Mouse (Mus musculus): ENCODE results near the gene Srpk2.
"Not testable (repeated sequence)": the region's sequence is repeated elsewhere in the genome, so short reads cannot be mapped to it uniquely, and the experiment has no call there.

Gene Srpk2

GRCm38 (mm10) chr5:23684517-23684916 lies at the start of gene Srpk2:
Gene Srpk2, minus strand, starts transcription at chr5:23684617.
- no peaks in the 10 kb centered on the region for H3K36me3 ChIP-seq (ENCODE audit: insufficient read depth, low read length)
- H3K27me3 ChIP-seq (ENCODE audit: insufficient read depth, low read length) = 0 out of 2 replicates have a peak, but pooled peaks cover 3% of the 10 kb centered on the region
- TF ChIP-seq NANOG (IDR thresholded peaks at IDR 0.05; ENCODE audit: borderline replicate concordance, low read length) = no peak
- no peak for TF ChIP-seq POU5F1 (IDR thresholded peaks at IDR 0.05; ENCODE audit: borderline replicate concordance, low read length)
- H3K4me3 ChIP-seq (replicated peaks; ENCODE audit: low read length) = no peak within 1 kb of the TSS
- H3K4me1 ChIP-seq (replicated peaks; ENCODE audit: low read depth, low read length) = peaks cover 6% of the 10 kb centered on the region; the same call in 1 of the 2 replicates
- H3K9me3 ChIP-seq (ENCODE audit: low read length) = no peaks in the 10 kb centered on the region

DNA sequence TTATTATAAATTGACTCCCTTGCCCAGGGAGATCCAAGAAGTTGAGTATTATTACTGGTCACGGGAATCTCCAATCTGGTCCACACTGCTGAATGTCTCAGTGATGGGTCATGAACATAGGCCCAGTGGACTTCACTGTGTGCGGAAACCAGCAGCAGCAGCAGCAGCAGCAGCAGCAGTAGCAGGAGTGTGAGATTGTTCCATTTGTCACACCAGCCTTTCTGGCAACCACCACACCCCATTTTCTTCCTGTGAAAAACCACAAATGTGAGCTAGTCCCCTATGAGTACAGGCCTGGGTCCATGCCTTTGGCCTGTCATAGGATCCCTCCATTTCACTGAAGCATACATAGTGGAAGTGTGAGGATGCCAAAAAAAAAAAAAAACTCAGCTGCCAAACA lies 37.5 kb upstream of the Srpk2 start:
- peaks cover 6% of the 10 kb centered on the region for H3K4me1 ChIP-seq (replicated peaks; ENCODE audit: low read depth, low read length)
- no peaks in the 10 kb centered on the region for H3K9me3 ChIP-seq (ENCODE audit: low read length)
- no peaks in the 10 kb centered on the region for H3K36me3 ChIP-seq (ENCODE audit: insufficient read depth, low read length)
- no peaks in the 10 kb centered on the region for H3K27me3 ChIP-seq (ENCODE audit: insufficient read depth, low read length)
- H3K4me3 ChIP-seq (replicated peaks; ENCODE audit: low read length) = no peak overlapping the region
- no peak for TF ChIP-seq POU5F1 (IDR thresholded peaks at IDR 0.05; ENCODE audit: borderline replicate concordance, low read length)
- TF ChIP-seq CTCF (conservative IDR thresholded peaks at IDR 0.05; ENCODE audit: low read length) = no peak
- no peak for TF ChIP-seq NANOG (IDR thresholded peaks at IDR 0.05; ENCODE audit: borderline replicate concordance, low read length)

DNA sequence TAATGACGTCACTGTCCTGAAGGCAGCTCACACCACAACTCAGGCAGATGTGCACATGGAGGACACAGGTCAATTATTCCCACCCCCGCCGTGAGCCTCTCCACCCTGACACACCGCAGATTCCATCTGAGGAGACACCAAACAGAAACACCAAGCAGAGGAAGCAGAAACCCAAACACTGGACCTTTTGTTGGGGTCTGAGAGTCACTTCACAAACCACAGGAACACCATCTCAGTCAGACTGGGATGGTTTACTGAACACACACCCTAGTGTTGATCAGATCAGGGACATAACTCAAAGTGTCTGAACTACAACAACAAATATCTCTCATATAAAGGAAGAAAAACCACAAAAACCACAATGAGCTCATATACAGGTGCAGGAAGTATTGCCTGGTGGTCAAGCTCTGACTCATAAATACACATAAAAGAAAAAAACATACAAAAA lies 34.5 kb upstream of the Srpk2 start:
- Histone ChIP-seq H3K4me3 (replicated peaks; ENCODE audit: low read length) (no peak overlapping the region), H3K27me3 (ENCODE audit: insufficient read depth, low read length) (no peaks in the 10 kb centered on the region), H3K4me1 (replicated peaks; ENCODE audit: low read depth, low read length) (peaks cover 13% of the 10 kb centered on the region), H3K36me3 (ENCODE audit: insufficient read depth, low read length) (no peaks in the 10 kb centered on the region), H3K9me3 (ENCODE audit: low read length) (no peaks in the 10 kb centered on the region)
- TF ChIP-seq CTCF (conservative IDR thresholded peaks at IDR 0.05; ENCODE audit: low read length) (no peak), POU5F1 (IDR thresholded peaks at IDR 0.05; ENCODE audit: borderline replicate concordance, low read length) (no peak), NANOG (IDR thresholded peaks at IDR 0.05; ENCODE audit: borderline replicate concordance, low read length) (no peak)

DNA sequence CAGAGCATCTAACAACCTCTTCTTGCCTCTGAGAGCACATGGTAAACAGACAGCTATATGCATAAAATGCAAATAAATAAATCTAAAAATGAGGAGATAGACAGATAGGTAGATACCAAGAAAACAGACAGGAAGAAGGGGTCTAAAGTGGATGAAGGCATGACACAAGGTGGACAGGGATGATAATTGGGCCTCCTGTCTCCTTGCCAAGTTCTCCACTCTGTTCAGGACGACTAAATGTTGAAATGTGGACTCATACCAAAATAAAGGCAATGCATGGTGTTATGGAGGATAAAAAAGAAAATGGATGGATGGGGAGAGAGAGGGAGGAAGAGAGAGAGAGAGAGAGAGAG lies 33.7 kb upstream of the Srpk2 start:
- Histone ChIP-seq H3K36me3 (ENCODE audit: insufficient read depth, low read length) (no peaks in the 10 kb centered on the region), H3K4me1 (replicated peaks; ENCODE audit: low read depth, low read length) (peaks cover 21% of the 10 kb centered on the region), H3K9me3 (ENCODE audit: low read length) (no peaks in the 10 kb centered on the region), H3K4me3 (replicated peaks; ENCODE audit: low read length) (no peak overlapping the region), H3K27me3 (ENCODE audit: insufficient read depth, low read length) (no peaks in the 10 kb centered on the region)
- TF ChIP-seq CTCF (conservative IDR thresholded peaks at IDR 0.05; ENCODE audit: low read length) = no peak
- TF ChIP-seq NANOG (IDR thresholded peaks at IDR 0.05; ENCODE audit: borderline replicate concordance, low read length) = no peak

- Histone ChIP-seq H3K4me3 (replicated peaks; ENCODE audit: low read length) (no peak overlapping the region), H3K27me3 (ENCODE audit: insufficient read depth, low read length) (no peaks in the 10 kb centered on the region), H3K9me3 (ENCODE audit: low read length) (no peaks in the 10 kb centered on the region), H3K4me1 (replicated peaks; ENCODE audit: low read depth, low read length) (peaks cover 25% of the 10 kb centered on the region), H3K36me3 (ENCODE audit: insufficient read depth, low read length) (no peaks in the 10 kb centered on the region)
- no peak for TF ChIP-seq POU5F1 (IDR thresholded peaks at IDR 0.05; ENCODE audit: borderline replicate concordance, low read length)
- no peak for TF ChIP-seq NANOG (IDR thresholded peaks at IDR 0.05; ENCODE audit: borderline replicate concordance, low read length)
- TF ChIP-seq CTCF (conservative IDR thresholded peaks at IDR 0.05; ENCODE audit: low read length) = no peak
Measured at GRCm38 (mm10) chr5:23717469-23718181, 33.2 kb upstream of the Srpk2 start.

- TF ChIP-seq CTCF (conservative IDR thresholded peaks at IDR 0.05; ENCODE audit: low read length) (peak; percentile 23; the same call in 1 of the 2 replicates), NANOG (IDR thresholded peaks at IDR 0.05; ENCODE audit: borderline replicate concordance, low read length) (no peak), POU5F1 (IDR thresholded peaks at IDR 0.05; ENCODE audit: borderline replicate concordance, low read length) (no peak)
- Histone ChIP-seq H3K4me3 (replicated peaks; ENCODE audit: low read length) (peak overlapping the region; percentile 29; the same call in 1 of the 2 replicates), H3K27me3 (ENCODE audit: insufficient read depth, low read length) (no peaks in the 10 kb centered on the region), H3K36me3 (ENCODE audit: insufficient read depth, low read length) (peaks cover 19% of the 10 kb centered on the region), H3K4me1 (replicated peaks; ENCODE audit: low read depth, low read length) (peaks cover 25% of the 10 kb centered on the region), H3K9me3 (ENCODE audit: low read length) (no peaks in the 10 kb centered on the region)
Measured at GRCm38 (mm10) chr5:23713401-23714335, 29.3 kb upstream of the Srpk2 start.

DNA sequence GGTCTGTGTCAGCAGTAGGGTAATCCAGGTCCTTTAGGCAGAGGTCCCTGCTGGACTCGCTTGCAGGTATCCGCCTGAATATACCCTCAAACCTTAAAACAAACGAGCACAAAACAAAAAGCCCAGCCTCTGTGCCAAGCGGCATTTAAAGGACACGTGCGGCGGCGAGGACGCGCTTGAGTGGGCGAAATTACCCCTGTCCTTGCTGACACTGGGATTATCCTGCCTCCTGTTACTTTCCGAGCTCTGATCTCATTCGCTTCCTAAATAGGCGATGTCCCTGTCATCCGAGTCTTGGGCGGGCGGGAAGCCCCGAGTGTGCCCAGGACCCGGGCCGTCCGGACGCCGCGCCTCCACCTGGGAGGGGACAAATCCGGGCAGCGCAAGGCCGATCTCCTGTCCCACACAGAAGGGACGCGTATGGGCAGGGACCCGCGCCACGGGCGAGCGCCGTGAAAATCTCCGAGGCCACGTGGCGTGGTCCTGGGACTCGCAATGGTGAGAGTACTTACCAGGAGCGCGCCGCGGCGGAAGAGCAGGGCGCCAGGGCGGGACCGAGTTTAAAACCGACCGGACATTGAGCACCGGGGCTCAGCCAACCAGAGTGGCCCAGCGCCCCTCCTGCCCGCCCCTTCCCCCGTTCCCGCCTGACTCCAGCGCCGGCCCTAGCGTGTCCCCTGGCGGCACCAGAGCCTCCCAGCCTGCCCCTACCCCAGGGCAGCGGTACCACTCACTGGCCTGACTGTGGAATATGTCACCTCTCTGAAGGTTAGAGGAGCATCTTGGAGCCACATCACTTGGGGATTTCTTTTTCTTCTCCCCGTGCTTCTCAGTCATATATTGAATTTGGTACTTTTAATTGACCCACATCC lies 27.9 kb upstream of the Srpk2 start:
- Histone ChIP-seq H3K27me3 (ENCODE audit: insufficient read depth, low read length) (no peaks in the 10 kb centered on the region), H3K4me1 (replicated peaks; ENCODE audit: low read depth, low read length) (peaks cover 25% of the 10 kb centered on the region), H3K4me3 (replicated peaks; ENCODE audit: low read length) (peak overlapping the region; percentile 86), H3K36me3 (ENCODE audit: insufficient read depth, low read length) (peaks cover 19% of the 10 kb centered on the region), H3K9me3 (ENCODE audit: low read length) (no peaks in the 10 kb centered on the region)
- TF ChIP-seq CTCF (conservative IDR thresholded peaks at IDR 0.05; ENCODE audit: low read length) (peak; percentile 6; the same call in 1 of the 2 replicates), NANOG (IDR thresholded peaks at IDR 0.05; ENCODE audit: borderline replicate concordance, low read length) (no peak)

DNA sequence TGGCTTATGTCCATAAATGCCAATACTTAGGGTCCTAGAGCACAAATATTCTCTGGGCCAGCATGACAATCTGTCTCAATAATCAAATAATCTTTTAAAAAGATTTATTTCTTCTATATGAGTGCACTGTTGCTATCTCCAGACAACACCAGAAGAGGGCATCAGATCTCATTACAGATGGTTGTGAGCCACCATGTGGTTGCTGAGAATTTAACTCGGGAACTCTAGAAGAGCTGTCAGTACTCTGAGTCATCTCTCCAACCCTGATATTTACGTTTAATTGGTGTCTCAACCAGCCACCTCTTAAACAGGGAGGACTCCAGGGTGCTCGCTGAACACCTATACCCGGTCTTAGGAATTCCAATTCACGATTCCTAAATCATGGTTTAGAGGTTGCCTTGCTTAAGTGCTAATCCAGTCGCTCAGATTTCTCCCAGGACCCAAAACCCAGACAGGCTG lies 27.3 kb upstream of the Srpk2 start:
- peaks cover 25% of the 10 kb centered on the region for H3K4me1 ChIP-seq (replicated peaks; ENCODE audit: low read depth, low read length)
- H3K4me3 ChIP-seq (replicated peaks; ENCODE audit: low read length) = peak overlapping the region; percentile 86
- H3K36me3 ChIP-seq (ENCODE audit: insufficient read depth, low read length) = peaks cover 19% of the 10 kb centered on the region
- H3K27me3 ChIP-seq (ENCODE audit: insufficient read depth, low read length); H3K9me3 ChIP-seq (ENCODE audit: low read length): not testable (repeated sequence)

Data from E14TG2a.4 (cell line).